Mouse (Mus musculus) midbrain, embryonic 11.5 days (tissue): ENCODE data around the gene Kctd13. TPM values are rescaled to one million over a fixed set of nuclear protein-coding genes. Genes with fewer than 3 reads are reported as not detected.
A peak's percentile ranks its signal among the peaks of the same experiment; 100 is the strongest.

Source experiments
- ATAC-seq: fragments of 200-750 bp; cut with Nextera tagmentation; 2 replicates; pipeline ENCODE4 v1.8.0; 2017; ENCODE audit warnings: moderate TSS enrichment, moderate library complexity; ENCODE audit not compliant: low FRiP score
- DNase-seq: peaks from one replicate; pipeline ENCODE4 v3.0.0; 2015; ENCODE audit warnings: low spot score; ENCODE audit errors: missing footprints
- H3K27ac ChIP-seq: fragments of 300-500 bp; sonication (generic); 2 replicates; pipeline ENCODE4 v1.5.1; 2014; ENCODE audit warnings: low read depth, low read length
- H3K27me3 ChIP-seq: fragments of 300-500 bp; sonication (generic); 2 replicates; pipeline ENCODE4 v1.6.1; 2014; ENCODE audit warnings: mild to moderate bottlenecking, low read length, moderate library complexity, mixed read lengths; ENCODE audit not compliant: control insufficient read depth, insufficient read depth
- H3K36me3 ChIP-seq: fragments of 300-500 bp; sonication (generic); 2 replicates; pipeline ENCODE4 v1.6.1; 2014; ENCODE audit warnings: mild to moderate bottlenecking, low read length, moderate library complexity, mixed read lengths; ENCODE audit not compliant: control insufficient read depth, insufficient read depth
- H3K4me1 ChIP-seq: fragments of 300-500 bp; sonication (generic); 2 replicates; pipeline ENCODE4 v1.6.1; 2014; ENCODE audit warnings: low read length; ENCODE audit not compliant: control insufficient read depth, insufficient read depth
- H3K4me2 ChIP-seq: fragments of 300-500 bp; sonication (generic); 2 replicates; pipeline ENCODE4 v1.6.1; 2014; ENCODE audit warnings: mild to moderate bottlenecking, moderate library complexity
- H3K4me3 ChIP-seq: fragments of 300-500 bp; sonication (generic); 2 replicates; pipeline ENCODE4 v1.5.1; 2014; ENCODE audit warnings: low read depth, low read length
- H3K9ac ChIP-seq: fragments of 300-500 bp; sonication (generic); 2 replicates; pipeline ENCODE4 v1.6.1; 2014; ENCODE audit warnings: low read length
- H3K9me3 ChIP-seq: fragments of 300-500 bp; sonication (generic); 2 replicates; pipeline ENCODE4 v1.6.1; 2016; ENCODE audit warnings: low read length; ENCODE audit not compliant: control insufficient read depth
- WGBS: fragments of 180-500 bp; shearing (Covaris S2); extraction: QIAGEN DNeasy Blood & Tissue Kit; methylation state at CpG from one replicate; pipeline ENCODE4 v1.1.7; 2014; 5-methylcytosine and 5-hydroxymethylcytosine counted together
- polyA plus RNA-seq: library from polyadenylated mRNA; unstranded; fragments of >200 nt; fragmentation: Nextera tagmentation; extraction: Ambion mirVana; gene quantifications from 2 replicates; pipeline ENCODE4 v1.2.1, GENCODE M21; 2014

Kctd13 gene
- polyA plus RNA-seq, 1 experiment from 2014 or later = 26.5 TPM

GRCm38 (mm10) chr7:126950647-126951615 lies 22.3 kb downstream of the Kctd13 start:
- Histone ChIP-seq H3K4me3 (peak overlapping the region; percentile 23), H3K4me2 (peak overlapping the region; percentile 53), H3K27ac (peak overlapping the region; percentile 47), H3K9ac (peak overlapping the region; percentile 43; the same call in 1 of the 2 replicates), H3K27me3 (peaks cover 22% of the 10 kb centered on the region), H3K4me1 (peaks cover 6% of the 10 kb centered on the region), H3K36me3 (no peaks in the 10 kb centered on the region), H3K9me3 (no peaks in the 10 kb centered on the region)
- ATAC-seq (peak; percentile 15; the same call in 1 of the 2 replicates), DNase-seq (peak; percentile 90)
- 5% methylated on average over 26 of the region's 26 CpGs for WGBS

DNA sequence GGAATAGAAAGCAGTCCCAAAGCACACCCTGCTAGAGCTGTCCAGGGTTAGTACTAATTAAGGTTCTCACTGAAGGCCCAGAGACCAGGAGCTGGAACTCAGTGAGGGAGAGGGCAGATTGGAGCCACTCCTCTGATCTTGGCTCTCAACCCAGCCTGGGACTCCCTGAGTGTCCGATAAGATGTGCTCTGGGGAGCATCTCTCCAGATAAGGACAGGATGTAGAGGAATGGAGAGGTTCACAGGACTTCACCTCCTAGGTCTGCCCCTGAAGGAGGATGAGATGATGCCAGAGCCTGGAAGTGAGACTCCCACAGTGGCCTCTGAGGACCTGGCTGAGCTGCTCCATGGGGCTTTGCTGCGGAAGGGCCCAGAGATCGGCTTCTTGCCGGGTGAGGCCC lies 23.1 kb downstream of the Kctd13 start:
- 26% methylated on average over 4 of the region's 4 CpGs for WGBS
- Histone ChIP-seq H3K9me3 (no peaks in the 10 kb centered on the region), H3K4me3 (peak overlapping the region; percentile 23), H3K4me1 (peaks cover 6% of the 10 kb centered on the region), H3K36me3 (no peaks in the 10 kb centered on the region), H3K27me3 (peaks cover 22% of the 10 kb centered on the region), H3K4me2 (peak overlapping the region; percentile 53), H3K9ac (peak overlapping the region; percentile 43; the same call in 1 of the 2 replicates), H3K27ac (no peak overlapping the region)
- DNase-seq (peak; percentile 77), ATAC-seq (no peak)

GRCm38 (mm10) chr7:126952646-126953045 lies 24.0 kb downstream of the Kctd13 start:
- no peak overlapping the region for H3K9ac ChIP-seq
- 2% methylated on average over 8 of the region's 8 CpGs for WGBS
- DNase-seq (no peak), ATAC-seq (no peak)
- peak overlapping the region; percentile 53; the same call in 1 of the 2 replicates for H3K4me2 ChIP-seq
- no peaks in the 10 kb centered on the region for H3K36me3 ChIP-seq
- no peak overlapping the region for H3K27ac ChIP-seq
- no peak overlapping the region for H3K4me3 ChIP-seq
- H3K27me3 ChIP-seq = peaks cover 22% of the 10 kb centered on the region
- H3K9me3 ChIP-seq = no peaks in the 10 kb centered on the region
- H3K4me1 ChIP-seq = peaks cover 6% of the 10 kb centered on the region

GRCm38 (mm10) chr7:126955125-126955524 lies 26.4 kb downstream of the Kctd13 start:
- Histone ChIP-seq H3K4me3 (no peak overlapping the region), H3K27me3 (peaks cover 19% of the 10 kb centered on the region), H3K27ac (no peak overlapping the region), H3K9me3 (no peaks in the 10 kb centered on the region), H3K4me2 (no peak overlapping the region), H3K9ac (no peak overlapping the region), H3K4me1 (peaks cover 5% of the 10 kb centered on the region), H3K36me3 (no peaks in the 10 kb centered on the region)
- WGBS = 75% methylated on average over 3 of the region's 3 CpGs
- DNase-seq = no peak
- no peak for ATAC-seq

DNA sequence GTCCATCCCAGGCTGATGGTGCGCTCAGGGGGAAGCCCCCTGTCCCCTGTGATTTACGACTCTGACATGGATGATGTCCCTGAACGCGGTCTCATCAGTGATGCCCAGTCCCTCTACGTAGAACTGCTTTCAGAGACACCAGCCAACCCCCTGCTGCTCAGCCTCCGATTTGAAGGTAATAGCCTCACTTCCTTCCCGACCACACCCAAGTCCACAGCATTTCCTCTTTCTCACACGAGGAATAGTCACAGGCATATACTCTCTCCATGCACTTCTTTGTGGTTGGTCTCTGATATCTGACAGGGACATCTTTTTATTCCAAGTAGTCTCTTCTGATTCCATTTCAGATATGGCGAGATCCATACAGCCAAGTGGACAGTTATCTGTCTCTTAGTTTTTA lies 31.1 kb downstream of the Kctd13 start:
- H3K9ac ChIP-seq = no peak overlapping the region
- H3K9me3 ChIP-seq = no peaks in the 10 kb centered on the region
- no peak for DNase-seq
- no peaks in the 10 kb centered on the region for H3K36me3 ChIP-seq
- no peak for ATAC-seq
- H3K27me3 ChIP-seq = peaks cover 6% of the 10 kb centered on the region
- WGBS = 71% methylated on average over 9 of the region's 9 CpGs
- no peak overlapping the region for H3K4me3 ChIP-seq
- no peak overlapping the region for H3K4me2 ChIP-seq
- H3K4me1 ChIP-seq = no peaks in the 10 kb centered on the region
- no peak overlapping the region for H3K27ac ChIP-seq

GRCm38 (mm10) chr7:126961095-126961494 lies 32.4 kb downstream of the Kctd13 start:
- Histone ChIP-seq H3K4me2 (no peak overlapping the region), H3K9me3 (no peaks in the 10 kb centered on the region), H3K27ac (no peak overlapping the region), H3K4me1 (no peaks in the 10 kb centered on the region), H3K27me3 (peaks cover 6% of the 10 kb centered on the region), H3K9ac (no peak overlapping the region), H3K4me3 (no peak overlapping the region), H3K36me3 (no peaks in the 10 kb centered on the region)
- no peak for DNase-seq
- 85% methylated on average over 5 of the region's 5 CpGs for WGBS
- no peak for ATAC-seq

DNA sequence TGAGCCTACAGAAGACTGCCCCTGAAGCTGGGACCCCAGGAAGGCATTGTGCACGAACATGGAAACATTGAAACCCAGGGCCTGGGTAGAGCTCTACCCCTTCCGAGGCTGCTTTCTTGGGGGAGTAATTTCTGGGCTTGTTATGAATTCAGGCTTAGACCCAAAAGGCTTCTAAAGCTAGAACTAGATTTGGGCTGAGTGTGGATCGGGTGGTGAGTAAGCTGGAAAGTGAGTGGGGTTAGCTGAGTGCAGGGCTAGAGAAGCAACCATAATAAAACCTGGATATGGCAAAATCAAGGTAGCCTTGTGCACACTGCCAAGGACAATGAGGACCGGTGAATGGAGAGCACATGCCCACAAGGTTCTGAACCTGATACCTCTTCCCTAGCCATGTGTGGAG lies 33.3 kb downstream of the Kctd13 start:
- no peak overlapping the region for H3K4me2 ChIP-seq
- H3K9me3 ChIP-seq = no peaks in the 10 kb centered on the region
- H3K36me3 ChIP-seq = no peaks in the 10 kb centered on the region
- no peaks in the 10 kb centered on the region for H3K4me1 ChIP-seq
- DNase-seq (peak; percentile 21), ATAC-seq (no peak)
- WGBS = 92% methylated on average over 4 of the region's 4 CpGs
- no peak overlapping the region for H3K9ac ChIP-seq
- H3K27me3 ChIP-seq = peaks cover 6% of the 10 kb centered on the region
- no peak overlapping the region for H3K27ac ChIP-seq
- no peak overlapping the region for H3K4me3 ChIP-seq

- ATAC-seq = no peak
- Histone ChIP-seq H3K27me3 (peaks cover 6% of the 10 kb centered on the region), H3K9me3 (no peaks in the 10 kb centered on the region), H3K4me3 (no peak overlapping the region), H3K9ac (no peak overlapping the region), H3K36me3 (no peaks in the 10 kb centered on the region), H3K4me2 (0 out of 2 replicates have a peak overlapping the region, but pooled peaks have one; percentile 2), H3K4me1 (no peaks in the 10 kb centered on the region), H3K27ac (no peak overlapping the region)
- 26% methylated on average over 19 of the region's 19 CpGs for WGBS
- DNase-seq = no peak
Measured at GRCm38 (mm10) chr7:126963548-126964286, 35.0 kb downstream of the Kctd13 start.

- 73% methylated on average over 3 of the region's 3 CpGs for WGBS
- H3K4me1 ChIP-seq = no peaks in the 10 kb centered on the region
- DNase-seq = no peak
- no peak overlapping the region for H3K27ac ChIP-seq
- H3K4me3 ChIP-seq = no peak overlapping the region
- ATAC-seq = no peak
- no peaks in the 10 kb centered on the region for H3K36me3 ChIP-seq
- no peak overlapping the region for H3K9ac ChIP-seq
- no peaks in the 10 kb centered on the region for H3K9me3 ChIP-seq
- no peak overlapping the region for H3K4me2 ChIP-seq
- H3K27me3 ChIP-seq = peaks cover 6% of the 10 kb centered on the region
Measured at GRCm38 (mm10) chr7:126965568-126965967, 36.9 kb downstream of the Kctd13 start.
